Mouse (Mus musculus): Measurements from ENCODE around the gene Olfr1295. TPM values are rescaled to one million over a fixed set of nuclear protein-coding genes. Genes with fewer than 3 reads are reported as not detected.

The Olfr1295 gene
- not detected for total RNA-seq (2021)
- long read RNA-seq, experiment 1 = 0 reads
- long read RNA-seq, experiment 2 = 0 reads

DNA sequence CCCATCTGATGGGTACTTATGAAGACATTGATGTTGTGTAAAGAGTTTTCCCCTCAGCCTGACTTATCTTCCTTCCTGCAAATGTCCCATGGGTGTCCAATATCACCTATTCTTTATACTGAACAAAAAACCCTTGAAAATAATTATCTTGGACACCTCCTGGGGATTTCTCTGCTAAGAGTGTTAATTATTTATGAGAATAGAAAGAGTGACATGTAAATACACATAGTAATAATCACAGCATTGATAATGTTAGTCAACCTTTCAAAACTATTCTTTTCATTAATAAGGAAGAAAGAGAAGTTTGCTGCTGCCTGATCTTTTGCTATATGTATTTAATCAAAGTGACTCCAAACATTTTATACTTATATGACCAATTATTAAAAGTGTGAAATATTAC, at the start of gene Olfr1295:
Olfr1295 (minus strand) TSS at position 101 of the 400 bp plus-strand sequence.
- no peak for DNase-seq (ENCODE audit: low spot score in 2 of 2)
- intact Hi-C loops (cut with DNase I) = no loop called here

DNA sequence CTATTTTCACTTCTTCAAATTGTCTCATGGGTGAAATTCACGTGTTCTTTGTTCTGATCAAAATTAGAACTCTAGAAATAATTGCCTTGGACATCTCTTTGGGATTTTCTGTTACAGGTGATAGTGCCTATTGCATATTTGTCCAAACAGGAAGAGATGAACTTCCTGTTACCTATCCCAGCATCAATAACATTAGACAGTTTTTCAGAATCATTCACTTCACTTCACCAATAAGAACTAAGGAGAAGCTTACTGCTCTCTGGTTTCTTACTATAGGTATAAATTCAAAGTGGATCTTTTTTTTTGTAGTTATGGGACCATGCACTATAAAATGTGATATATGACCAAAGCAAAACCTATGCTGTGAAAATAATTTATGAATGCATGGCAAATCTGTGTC, 29.3 kb downstream of the Olfr1295 start, which contains the start of gene Olfr1294:
Olfr1294 (minus strand) TSS at position 101 of the 400 bp plus-strand sequence.
- intact Hi-C loops (cut with DNase I) = no loop called here
- no peak for DNase-seq (ENCODE audit: low spot score in 2 of 2)

DNA sequence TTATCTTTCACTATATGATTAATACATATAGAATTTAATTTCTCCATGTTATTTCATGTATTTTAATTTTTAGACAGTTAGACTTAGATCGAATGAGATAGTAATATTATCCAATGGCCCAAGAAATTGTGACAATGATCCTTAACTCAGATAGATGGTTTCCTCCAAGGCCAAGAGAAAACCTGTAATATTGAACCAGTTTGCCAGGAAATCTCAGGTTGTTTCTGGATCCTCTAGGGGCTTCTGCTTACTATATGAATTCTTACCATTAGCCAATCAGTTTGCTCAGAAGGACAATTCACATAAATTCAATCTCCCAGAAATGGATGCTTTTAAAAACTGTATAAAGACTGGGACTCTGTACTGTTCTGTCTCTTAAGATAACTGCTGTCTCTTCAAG, 44.6 kb downstream of the Olfr1295 start, which contains the start of gene Olfr1293-ps:
Olfr1293-ps (plus strand) TSS at position 301 of the 400 bp plus-strand sequence.
- no peak for DNase-seq (ENCODE audit: low spot score in 2 of 2)
- intact Hi-C loops (cut with DNase I) = no loop called here

DNA sequence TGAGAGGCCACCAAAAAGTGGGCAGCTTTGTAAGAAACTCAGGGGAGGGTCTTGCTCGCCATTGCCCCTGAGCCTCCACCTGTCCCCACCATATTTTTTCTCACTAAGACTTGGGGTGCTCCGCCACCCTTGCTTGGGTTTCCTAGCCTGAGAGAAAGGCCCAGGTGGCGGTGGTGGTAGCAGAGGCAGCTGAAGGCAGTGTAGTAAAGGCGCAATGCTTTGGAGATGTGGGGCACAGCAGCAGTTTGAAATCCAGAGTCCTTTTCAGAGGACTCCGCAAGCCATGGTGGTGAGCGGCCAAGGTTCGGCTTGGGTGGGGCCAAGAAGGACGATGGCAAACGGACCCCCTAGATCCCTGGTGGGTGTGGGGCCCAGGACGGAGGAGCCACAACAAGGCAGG, 52.0 kb downstream of the Olfr1295 start:
- no peak for DNase-seq (ENCODE audit: low spot score in 2 of 2)
- intact Hi-C loops (cut with DNase I) = no loop called here

Other genes with a start within 250 kb of the Olfr1295 start
- gene Olfr1281, start 243.2 kb downstream of the Olfr1295 start, total RNA-seq (2021) = not detected
- not detected for gene Olfr1282, start 233.6 kb downstream of the Olfr1295 start, total RNA-seq (2021)
- not detected for gene Olfr1283, start 202.9 kb downstream of the Olfr1295 start, total RNA-seq (2021)
- not detected for gene Olfr1284, start 194.2 kb downstream of the Olfr1295 start, total RNA-seq (2021)
- gene Olfr1286, start 146.6 kb downstream of the Olfr1295 start, total RNA-seq (2021) = not detected
- not detected for gene Olfr1287, start 120.5 kb downstream of the Olfr1295 start, total RNA-seq (2021)
- gene Olfr1288, start 95.6 kb downstream of the Olfr1295 start, total RNA-seq (2021) = not detected
- not detected for gene Olfr1289, start 88.9 kb downstream of the Olfr1295 start, total RNA-seq (2021)
- not detected for gene Olfr1290, start 75.9 kb downstream of the Olfr1295 start, total RNA-seq (2021)
- not detected for gene Olfr1291-ps1, start 72.5 kb downstream of the Olfr1295 start, total RNA-seq (2021)
- not detected for gene Olfr1293-ps, start 44.5 kb downstream of the Olfr1295 start, total RNA-seq (2021)
- gene Olfr1294, start 29.4 kb downstream of the Olfr1295 start, total RNA-seq (2021) = not detected
- not detected for gene Olfr1297, start 56.8 kb upstream of the Olfr1295 start, total RNA-seq (2021)
- not detected for gene Olfr1298, start 79.5 kb upstream of the Olfr1295 start, total RNA-seq (2021)
- gene Olfr1299, start 91.7 kb upstream of the Olfr1295 start, total RNA-seq (2021) = not detected
- gene Olfr1301, start 181.3 kb upstream of the Olfr1295 start, total RNA-seq (2021) = not detected
- gene Olfr1302, start 207.7 kb upstream of the Olfr1295 start, total RNA-seq (2021) = not detected